Mouse (Mus musculus) kidney, adult 2 months (tissue): ENCODE results near the gene Flcn.

Experiments
- CTCF ChIP-seq: fragments of 200-500 bp; conservative IDR thresholded peaks from 2 replicates; pipeline ENCODE4 v1.5.1; 2011; ENCODE audit warnings: low read depth, mild to moderate bottlenecking, control low read depth, low read length, moderate library complexity, mixed read lengths; ENCODE audit not compliant: insufficient read depth, insufficient read length
- POLR2A ChIP-seq: fragments of 200-500 bp; IDR thresholded peaks from one replicate; pipeline ENCODE4 v1.6.1; 2011; ENCODE audit warnings: low read depth, low read length, control low read depth

DNA sequence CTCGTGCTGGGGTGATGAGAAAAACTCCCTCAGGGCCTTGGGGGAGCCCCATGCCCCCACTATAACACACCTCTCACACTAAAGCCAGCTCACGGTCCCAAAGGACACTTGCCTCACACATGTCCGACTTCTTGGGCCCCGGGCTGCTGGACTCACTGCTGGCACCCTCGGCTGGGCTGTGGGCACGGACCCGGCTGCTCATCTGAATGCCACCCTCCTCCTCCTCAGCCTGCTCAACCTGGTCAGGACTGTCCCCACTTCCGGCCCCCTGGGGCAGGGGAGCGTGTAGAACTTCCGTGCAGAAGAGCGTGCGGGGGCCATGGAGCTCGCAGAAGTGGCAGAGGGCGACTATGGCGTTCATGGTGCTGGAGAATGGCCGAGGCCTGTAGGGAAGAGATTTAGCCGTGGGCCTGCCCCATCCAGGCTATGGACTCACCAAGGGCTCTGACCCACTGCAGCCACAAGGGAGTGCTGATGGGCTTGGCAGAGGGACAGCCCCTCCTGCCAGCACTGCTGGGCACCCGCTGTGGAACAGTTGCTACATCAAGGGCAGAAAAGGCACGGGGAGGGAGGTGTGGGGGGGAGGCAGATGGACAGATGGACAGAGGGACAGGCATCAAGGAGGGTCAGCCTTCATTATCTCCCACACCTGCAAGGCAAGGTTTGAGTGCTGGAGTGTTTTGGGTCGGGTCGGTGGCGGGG is 5.3 kb downstream of the Flcn start:
- TF ChIP-seq POLR2A (no peak), CTCF (0 out of 2 replicates have a peak, but pooled peaks have one; percentile 4)
